Mouse (Mus musculus) limb, embryonic 13.5 days (tissue): ENCODE measurements around the gene Marcksl1. TPM values are rescaled to one million over a fixed set of nuclear protein-coding genes. Genes with fewer than 3 reads are reported as not detected.

Source experiments
- microRNA-seq: library from miRNA; unstranded; fragments of <30 nt; microRNA quantifications from one replicate; pipeline ENCODE4, GENCODE M21; 2016
- polyA plus RNA-seq: library from polyadenylated mRNA; unstranded; fragments of >200 nt; fragmentation: Nextera tagmentation; extraction: Ambion mirVana; gene quantifications from 2 replicates; pipeline ENCODE4 v1.2.1, GENCODE M21; 2015

The Marcksl1 gene
- polyA plus RNA-seq, 1 experiment from 2014 or later, result 957 TPM

Small RNAs within 50 kb of the gene (microRNA-seq; reads per million reads assigned to microRNA genes)
- gene Mir8119, result not detected

Other genes starting within 250 kb of the Marcksl1 start
- 3.3 TPM in 2 replicates for gene Sync, start 226.0 kb upstream of the Marcksl1 start, polyA plus RNA-seq
- 491 and 502 TPM in 2 replicates for gene Rbbp4, start 178.2 kb upstream of the Marcksl1 start, polyA plus RNA-seq
- gene Zbtb8os, start 177.9 kb upstream of the Marcksl1 start, polyA plus RNA-seq, result 43.4 and 44.0 TPM in 2 replicates
- gene Zbtb8a, start 135.5 kb upstream of the Marcksl1 start, polyA plus RNA-seq, result 14.6 and 14.8 TPM in 2 replicates
- 1.9 TPM in 2 replicates for gene Zbtb8b, start 72.7 kb upstream of the Marcksl1 start, polyA plus RNA-seq
- 27.9 and 30.3 TPM in 2 replicates for gene Bsdc1, start 52.0 kb upstream of the Marcksl1 start, polyA plus RNA-seq
- not detected in 2 replicates for gene Tssk3, start 22.6 kb upstream of the Marcksl1 start, polyA plus RNA-seq
- not detected in 2 replicates for gene Fam229a, start 22.4 kb upstream of the Marcksl1 start, polyA plus RNA-seq
- gene Hdac1, start 29.1 kb downstream of the Marcksl1 start, polyA plus RNA-seq, result 244 and 251 TPM in 2 replicates
- gene Lck, start 60.1 kb downstream of the Marcksl1 start, polyA plus RNA-seq, result 11.1 and 12.1 TPM in 2 replicates
- 4.5 and 5.1 TPM in 2 replicates for gene Fam167b, start 65.0 kb downstream of the Marcksl1 start, polyA plus RNA-seq
- gene Eif3i, start 87.1 kb downstream of the Marcksl1 start, polyA plus RNA-seq, result 285 and 288 TPM in 2 replicates
- gene Tmem234, start 87.1 kb downstream of the Marcksl1 start, polyA plus RNA-seq, result 211 and 218 TPM in 2 replicates
- 1.7 and 2.3 TPM in 2 replicates for gene Dcdc2b, start 100.7 kb downstream of the Marcksl1 start, polyA plus RNA-seq
- gene Iqcc, start 105.5 kb downstream of the Marcksl1 start, polyA plus RNA-seq, result 28.6 and 30.2 TPM in 2 replicates
- gene Ccdc28b, start 110.4 kb downstream of the Marcksl1 start, polyA plus RNA-seq, result 48.5 and 51.7 TPM in 2 replicates
- 97.5 and 102 TPM in 2 replicates for gene Txlna, start 127.5 kb downstream of the Marcksl1 start, polyA plus RNA-seq
- 15.0 and 17.4 TPM in 2 replicates for gene Kpna6, start 159.2 kb downstream of the Marcksl1 start, polyA plus RNA-seq
- gene Tmem39b, start 183.3 kb downstream of the Marcksl1 start, polyA plus RNA-seq, result 14.4 and 16.1 TPM in 2 replicates
- 145 and 149 TPM in 2 replicates for gene Khdrbs1, start 228.7 kb downstream of the Marcksl1 start, polyA plus RNA-seq